ENCODE assay signal across 23 mouse cellular contexts in genomic region chr15:3281737-3282136, GRCm38 (mm10). TPM values are rescaled to one million over a fixed set of nuclear protein-coding genes. Genes with fewer than 3 reads are reported as not detected.
"Had no signal": no experiment of that assay in that cellular context is flagged by ENCODE, and none has a peak within 500 bp of the region (broad histone marks: within the 10 kb centered on the region; RNA-seq: fewer than 3 reads in every experiment).

No protein-coding gene starts in this region.

- H3K9ac ChIP-seq: kidney, embryonic 15.5 days; midbrain, embryonic 13.5 days had no signal

- ATAC-seq: hindbrain, postnatal 0 days; inflammation-experienced regulatory T-cells, adult 6 months; midbrain, embryonic 13.5 days; midbrain, embryonic 16.5 days had no signal

- H3K4me3 ChIP-seq: kidney, embryonic 15.5 days; left cerebral cortex, adult 2 months; midbrain, embryonic 13.5 days had no signal

- H3K36me3 ChIP-seq: midbrain, embryonic 13.5 days had no signal

- H3K27ac ChIP-seq: hindbrain, postnatal 0 days; kidney, embryonic 15.5 days; left cerebral cortex, adult 2 months; midbrain, embryonic 13.5 days had no signal

- H3K4me1 ChIP-seq: kidney, embryonic 15.5 days; midbrain, embryonic 13.5 days had no signal

- H3K27me3 ChIP-seq: kidney, embryonic 15.5 days; midbrain, embryonic 13.5 days had no signal

- DNase-seq: kidney, adult 11 months; kidney, adult 8-10 months; kidney, postnatal 10 days; kidney, postnatal 36 days; layer of hippocampus, postnatal 36 days; lung, adult 2 months; lung, postnatal 4 days; right cerebral cortex, adult 18-20 months; right cerebral cortex, postnatal 14 days; right cerebral cortex, postnatal 4 days; thymus, postnatal 25 days had no signal

- H3K4me2 ChIP-seq: kidney, embryonic 15.5 days; midbrain, embryonic 13.5 days had no signal

- H3K9me3 ChIP-seq: kidney, embryonic 15.5 days; midbrain, embryonic 13.5 days had no signal

RNA-seq across cellular contexts. Expression of gene Ccdc152, which starts 21.6 kb away (rescaled TPM):
- total RNA-seq: hindbrain, postnatal 0 days; layer of hippocampus, adult 8-10 months; layer of hippocampus, postnatal 10 days; layer of hippocampus, postnatal 36 days; left cerebral cortex, adult 2 months; left cerebral cortex, postnatal 10 days; left cerebral cortex, postnatal 36 days had no signal
- polyA plus RNA-seq: kidney, embryonic 15.5 days; midbrain, embryonic 16.5 days; neural tube, embryonic 11.5 days; neural tube, embryonic 14.5 days had no signal
